Mouse (Mus musculus): ENCODE measurements at regions not wholly inside any gene's neighbourhood (a gene's known extent, or its start where the extent isn't known, plus 50 kb on each side); places are given as distances from the start of the nearest gene placed in this dataset.

DNA sequence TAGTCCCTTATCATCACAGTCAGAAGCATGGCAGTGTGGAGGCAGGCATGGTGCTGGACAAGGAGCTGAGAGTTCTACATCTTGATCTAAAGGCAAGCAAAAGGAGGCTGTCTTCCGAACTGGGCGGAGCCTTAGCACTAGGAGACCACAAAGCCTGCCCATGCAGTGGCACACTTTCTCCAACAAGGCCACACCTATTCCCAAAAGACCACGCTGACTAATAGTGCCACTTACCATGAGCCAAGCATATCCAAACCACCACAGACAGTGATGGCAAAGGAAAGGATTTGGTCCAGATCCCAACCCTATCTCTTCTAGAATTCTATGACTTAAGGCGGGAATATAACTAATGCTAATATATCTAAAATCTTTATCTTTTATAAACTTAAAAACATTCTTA lies 169.4 kb upstream of the Prok2 start:
- no peak for DNase-seq (ENCODE audit: low spot score in 2 of 2)

GRCm38 (mm10) chr6:99893936-99894335 lies 167.7 kb upstream of the Prok2 start:
- DNase-seq (ENCODE audit: low spot score in 2 of 2) = no peak

DNA sequence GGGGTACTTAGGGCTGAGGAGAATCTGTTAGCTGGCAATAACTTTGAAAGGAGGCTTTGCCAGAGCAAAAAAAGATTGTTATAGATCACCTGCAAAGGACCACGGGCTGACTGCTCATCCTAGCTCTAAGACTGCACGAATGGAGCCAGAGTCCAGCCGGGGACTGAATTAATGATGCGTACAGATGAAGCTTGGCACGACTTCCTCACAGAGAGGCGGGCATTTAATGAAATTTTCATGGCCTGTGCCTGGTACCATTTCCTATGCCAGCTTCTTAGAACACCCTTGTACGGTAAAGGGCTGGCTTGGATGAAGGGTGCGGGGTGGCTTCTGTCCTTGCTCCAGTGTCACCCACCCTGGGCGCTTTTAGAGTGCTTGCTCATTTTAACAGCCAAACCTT lies 166.0 kb upstream of the Prok2 start:
- no peak for DNase-seq (ENCODE audit: low spot score in 2 of 2)

- DNase-seq (ENCODE audit: low spot score in 2 of 2) = no peak
Measured at GRCm38 (mm10) chr6:99891790-99892189, 165.6 kb upstream of the Prok2 start.

GRCm38 (mm10) chr6:99890805-99891204 lies 164.6 kb upstream of the Prok2 start:
- no peak for DNase-seq (ENCODE audit: low spot score in 2 of 2)

DNA sequence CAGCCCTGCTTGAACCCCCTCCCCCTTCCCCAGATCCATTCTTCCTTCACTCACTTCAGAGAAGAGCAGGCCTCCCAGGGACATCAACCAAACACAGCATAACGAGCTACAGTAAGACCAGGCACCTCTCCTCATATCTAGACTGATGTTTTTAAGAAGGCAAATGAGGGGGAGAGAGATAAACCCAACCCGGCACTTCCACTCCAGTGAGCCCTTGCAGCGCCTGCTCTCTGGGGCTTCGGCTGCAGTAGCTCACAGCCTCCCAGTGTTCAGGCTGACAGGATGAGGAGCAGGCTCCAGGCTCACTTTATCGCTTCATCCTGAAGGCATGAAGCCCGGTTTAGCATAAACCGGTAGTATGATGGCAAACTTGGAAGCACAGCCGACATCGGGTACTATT lies 162.9 kb upstream of the Prok2 start:
- DNase-seq (ENCODE audit: low spot score in 2 of 2) = no peak

DNA sequence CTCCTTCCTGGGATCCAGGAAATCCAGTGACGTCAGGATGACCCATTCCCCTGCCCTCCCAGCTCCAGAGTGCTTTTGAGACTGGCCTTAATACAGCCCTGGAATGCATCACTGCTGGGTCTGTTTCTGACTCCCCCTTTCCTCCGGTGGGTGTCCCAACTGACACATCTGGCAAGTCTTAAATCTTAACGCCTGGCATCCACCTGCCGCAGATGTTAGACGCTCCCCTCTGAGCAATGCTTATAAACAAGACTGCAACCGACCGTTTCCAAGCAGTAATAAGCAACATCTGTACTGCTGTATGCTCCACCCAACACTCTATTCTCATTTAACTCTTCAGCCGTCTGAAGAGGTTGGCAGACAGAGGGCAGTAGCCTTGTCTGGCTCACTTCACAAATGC lies 161.7 kb upstream of the Prok2 start:
- DNase-seq (ENCODE audit: low spot score in 2 of 2) = no peak

- DNase-seq (ENCODE audit: low spot score in 2 of 2) = no peak
Measured at GRCm38 (mm10) chr6:99884755-99885154, 158.6 kb upstream of the Prok2 start.

- DNase-seq (ENCODE audit: low spot score in 2 of 2) = no peak
Measured at GRCm38 (mm10) chr6:99884054-99884453, 157.9 kb upstream of the Prok2 start.

GRCm38 (mm10) chr6:99881606-99882005 lies 155.4 kb upstream of the Prok2 start:
- DNase-seq (ENCODE audit: low spot score in 2 of 2) = no peak

DNA sequence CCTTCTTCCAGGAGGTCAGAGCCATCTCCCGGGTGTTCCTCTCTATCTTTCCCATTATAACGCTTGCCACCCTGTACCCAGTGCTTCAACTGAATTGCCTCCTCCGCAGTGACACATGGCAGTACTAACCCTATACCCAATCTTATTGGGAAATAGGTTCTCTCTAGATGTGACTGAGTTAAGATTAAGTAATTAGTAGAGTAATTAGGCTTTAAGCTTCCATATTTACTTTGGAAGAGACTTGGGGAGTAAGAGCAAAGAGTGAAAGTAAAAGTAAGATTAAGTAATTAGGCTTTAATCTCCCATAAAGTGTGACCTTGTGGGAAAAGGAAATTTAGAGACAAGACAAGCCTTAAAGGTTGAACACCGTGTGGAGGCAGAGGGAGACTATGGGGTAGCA lies 148.7 kb upstream of the Prok2 start:
- no peak for DNase-seq (ENCODE audit: low spot score in 2 of 2)

DNA sequence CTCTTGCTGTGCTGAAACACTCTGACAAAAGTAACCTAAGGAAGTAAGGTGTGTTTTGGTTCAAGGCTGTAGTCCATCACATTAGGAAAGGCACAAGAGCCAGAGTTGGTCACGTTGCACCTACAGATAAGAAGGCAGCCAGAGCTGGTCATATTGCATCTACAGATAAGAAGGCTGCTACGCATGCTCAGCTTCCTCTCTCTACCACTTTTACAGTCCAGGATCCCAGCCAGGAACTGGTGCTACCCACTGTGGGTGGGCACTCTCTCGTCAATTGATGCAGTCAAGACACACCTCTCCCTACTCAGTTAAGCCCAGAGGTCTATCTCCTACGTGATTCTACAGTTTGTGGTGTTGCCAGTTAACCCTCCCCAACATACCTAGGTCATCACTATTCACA lies 147.8 kb upstream of the Prok2 start:
- no peak for DNase-seq (ENCODE audit: low spot score in 2 of 2)

DNA sequence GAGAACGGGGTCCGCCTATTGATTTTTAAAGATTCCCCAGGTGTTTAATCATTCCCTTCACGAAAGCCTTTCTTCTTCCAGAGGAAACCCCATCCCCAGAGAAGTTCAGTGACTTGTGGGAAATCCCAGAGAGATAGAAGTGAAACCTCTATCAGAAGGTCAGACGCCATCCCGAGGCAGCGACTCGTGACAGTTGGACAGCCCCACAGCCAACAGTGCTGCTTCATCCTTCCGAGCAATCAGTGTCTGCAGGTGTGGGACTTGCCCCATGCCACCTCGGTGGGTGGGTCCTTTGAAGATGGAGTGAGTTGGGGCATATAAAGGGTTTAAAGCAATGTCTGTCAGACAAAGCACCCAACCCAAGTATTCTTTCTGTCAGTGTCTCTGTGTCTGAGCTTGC lies 139.9 kb upstream of the Prok2 start:
- DNase-seq (ENCODE audit: low spot score in 2 of 2) = no peak

DNA sequence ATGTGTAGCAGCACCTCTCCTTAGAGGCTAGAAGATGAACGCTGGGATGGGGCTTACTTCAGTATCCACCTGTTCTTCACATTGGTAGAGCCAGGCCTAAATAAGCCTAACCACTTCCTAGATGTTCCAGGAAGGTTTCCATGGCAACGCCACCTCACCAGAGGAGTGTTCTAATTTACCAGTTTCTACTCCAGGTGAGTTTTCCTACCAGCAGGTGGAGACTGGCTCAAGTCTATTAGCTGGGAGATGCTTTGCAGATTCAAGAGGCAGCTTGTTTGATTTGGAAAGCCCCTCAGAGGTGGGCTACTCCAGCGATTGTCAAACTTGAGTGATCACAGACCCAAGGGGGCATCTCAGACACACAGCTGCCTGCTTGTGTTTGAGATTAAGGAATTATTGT lies 138.8 kb upstream of the Prok2 start:
- DNase-seq (ENCODE audit: low spot score in 2 of 2) = no peak

DNA sequence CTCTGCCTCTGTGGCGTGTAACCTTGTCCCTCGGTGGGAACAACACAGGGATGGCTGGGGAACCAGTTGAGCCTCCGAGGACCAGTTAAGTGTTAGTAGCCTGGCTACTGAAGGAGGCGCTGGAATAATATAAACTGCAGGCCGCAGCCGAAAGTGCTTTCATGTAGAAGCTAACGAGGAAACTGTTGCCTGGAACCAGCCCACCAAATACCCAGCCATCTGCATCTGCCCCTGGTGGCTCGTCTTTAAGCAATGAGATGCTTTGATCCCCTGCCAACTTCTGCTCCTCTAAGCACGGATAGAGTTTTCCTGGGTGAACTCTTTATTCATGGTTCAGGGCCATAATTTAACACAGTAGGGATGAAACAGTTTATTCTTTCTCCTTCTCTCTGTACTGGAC lies 137.2 kb upstream of the Prok2 start:
- no peak for DNase-seq (ENCODE audit: low spot score in 2 of 2)

DNA sequence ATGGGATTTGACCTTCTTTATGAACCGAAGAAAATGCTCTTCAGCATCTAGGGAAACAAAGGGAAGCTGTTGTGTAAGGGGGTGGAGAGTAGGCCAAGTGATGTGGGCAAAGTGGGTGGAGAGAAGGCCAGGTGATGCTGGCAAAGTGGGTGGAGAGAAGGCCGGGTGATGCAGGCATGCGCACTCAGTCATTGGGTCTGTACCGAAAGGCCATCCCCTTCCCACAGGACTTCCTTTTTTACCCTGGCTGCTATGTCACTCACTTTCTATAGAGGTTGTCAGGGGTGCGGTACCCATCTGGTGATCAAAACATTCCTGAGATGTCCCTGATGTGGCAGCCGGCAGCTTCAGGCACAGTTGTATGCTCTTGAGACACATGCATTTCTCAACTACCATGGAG lies 131.2 kb upstream of the Prok2 start:
- no peak for DNase-seq (ENCODE audit: low spot score in 2 of 2)

- DNase-seq (ENCODE audit: low spot score in 2 of 2) = no peak
Measured at GRCm38 (mm10) chr6:99853716-99854115, 127.5 kb upstream of the Prok2 start.

DNA sequence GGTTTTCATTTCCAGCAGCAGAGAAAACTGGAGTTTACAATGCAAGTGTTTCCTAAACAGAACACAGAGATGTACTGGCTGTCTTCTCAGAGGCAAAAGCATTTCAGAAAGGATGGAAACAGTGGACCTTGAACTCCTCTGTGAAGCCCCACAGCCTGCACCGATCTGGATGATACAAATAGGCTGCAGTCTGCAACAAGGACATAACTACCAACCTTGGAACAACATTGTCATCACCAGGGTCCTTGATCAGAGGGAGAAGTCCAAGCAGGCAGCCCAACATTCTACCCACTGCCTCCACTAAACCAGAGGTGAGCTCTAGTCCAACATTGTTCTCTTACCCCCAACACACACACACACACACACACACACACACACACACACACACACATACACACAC lies 124.5 kb upstream of the Prok2 start:
- no peak for DNase-seq (ENCODE audit: low spot score in 2 of 2)

GRCm38 (mm10) chr6:99845508-99845846 lies 119.3 kb upstream of the Prok2 start:
- no peak for DNase-seq (ENCODE audit: low spot score in 2 of 2)

DNA sequence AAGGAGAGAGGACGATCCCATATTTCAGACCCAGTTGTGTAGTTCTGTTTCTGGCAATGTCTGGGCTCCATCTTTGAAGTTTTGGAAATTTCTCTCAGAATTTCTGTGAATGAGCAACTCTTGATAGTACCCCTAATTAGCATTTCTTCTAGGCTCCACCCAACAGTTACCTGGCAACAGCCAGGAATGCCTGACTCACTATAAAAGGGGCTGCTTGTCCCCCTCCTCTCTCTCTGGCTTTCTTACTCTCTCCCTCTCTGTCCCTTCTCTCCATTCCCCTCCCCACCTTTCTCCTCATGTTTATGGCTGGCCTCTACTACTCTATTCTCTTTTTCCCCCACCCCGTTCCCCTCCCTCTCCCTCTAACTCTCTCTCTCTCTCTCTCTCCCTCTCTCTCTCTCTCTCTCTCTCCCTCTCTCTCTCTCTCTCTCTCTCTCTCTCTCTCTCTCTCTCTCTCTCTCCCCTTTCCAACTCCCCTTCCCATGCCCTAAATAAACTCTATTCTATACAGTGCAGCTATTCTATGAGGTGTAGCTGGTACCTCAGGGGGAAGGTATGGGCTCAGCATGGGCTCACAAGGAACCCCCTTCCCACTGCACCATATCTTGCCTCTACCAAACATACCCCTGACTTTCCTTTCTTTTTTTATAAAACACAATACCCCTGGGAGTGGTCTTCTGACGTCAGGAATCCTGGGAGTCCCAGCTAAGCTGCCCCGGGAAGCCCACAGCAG lies 118.7 kb upstream of the Prok2 start:
- no peak for DNase-seq (ENCODE audit: low spot score in 2 of 2)

- DNase-seq (ENCODE audit: low spot score in 2 of 2) = no peak
Measured at GRCm38 (mm10) chr6:99843507-99843906, 117.3 kb upstream of the Prok2 start.

DNA sequence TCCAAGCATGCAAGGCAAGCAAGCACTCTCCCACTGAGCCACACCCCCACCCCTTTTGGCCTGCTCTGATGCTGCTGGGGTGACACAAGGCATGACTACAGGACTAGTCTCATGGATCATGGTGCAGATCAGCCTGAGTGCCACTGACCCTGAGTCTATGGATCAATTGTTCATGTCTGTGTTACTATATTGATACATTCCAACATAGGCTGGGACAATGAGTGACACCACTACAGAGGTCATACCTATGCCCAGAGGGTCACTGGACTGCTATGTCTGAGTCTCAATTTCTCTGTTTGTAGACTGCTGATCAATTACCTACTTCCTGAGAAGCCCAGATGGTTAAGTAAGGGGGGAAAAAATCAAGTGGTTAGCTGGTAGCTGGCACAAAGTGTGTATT lies 116.5 kb upstream of the Prok2 start:
- DNase-seq (ENCODE audit: low spot score in 2 of 2) = no peak

GRCm38 (mm10) chr6:99840823-99841222 lies 114.6 kb upstream of the Prok2 start:
- DNase-seq (ENCODE audit: low spot score in 2 of 2) = no peak

- peak in 1 of 2 experiments; percentile 11 for DNase-seq (ENCODE audit: low spot score in 2 of 2)
Measured at GRCm38 (mm10) chr6:99833323-99833722, 107.1 kb upstream of the Prok2 start.
